Mouse (Mus musculus): ENCODE data around the gene Tmem136. TPM values are rescaled to one million over a fixed set of nuclear protein-coding genes. Genes with fewer than 3 reads are reported as not detected.

The Tmem136 gene
- total and polyA plus RNA-seq, 3 experiments: 0.62 to 2.0 TPM; not detected in 1

DNA sequence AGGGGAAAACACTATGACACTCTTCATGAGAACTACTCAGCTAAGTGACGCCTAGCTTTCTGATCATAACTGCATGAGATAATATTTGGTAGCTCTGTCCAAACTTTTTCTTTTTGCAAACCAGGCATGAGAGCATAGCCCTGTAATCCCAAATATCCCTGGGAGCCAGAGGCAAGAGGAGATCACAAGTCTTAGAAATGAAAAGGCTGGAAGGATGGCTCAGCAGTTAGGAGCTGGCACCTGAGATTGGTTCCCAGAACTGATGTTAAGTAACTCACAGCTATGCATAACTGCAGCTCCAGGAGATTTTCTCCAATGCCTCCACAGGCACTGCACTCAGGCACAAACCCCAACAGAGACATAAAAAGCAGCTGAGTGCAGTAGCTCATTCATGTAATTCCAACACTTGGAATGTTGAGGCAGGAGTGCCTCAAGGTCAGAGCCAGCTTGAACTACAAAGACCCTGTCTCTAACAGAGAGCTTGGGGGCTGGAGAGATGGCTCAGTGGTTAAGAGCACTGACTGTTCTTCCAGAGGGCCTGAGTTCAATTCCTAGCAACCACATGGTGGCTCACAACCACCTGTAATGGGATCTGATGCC, 30.6 kb downstream of the Tmem136 start:
- Histone ChIP-seq H3K4me3 (ENCODE audit: control insufficient read depth in 1 of 2, insufficient read depth in 1 of 2, low read depth in 2 of 2, low read length in 2 of 2) (no peak overlapping the region), H3K4me1 (ENCODE audit: control insufficient read depth in 1 of 2, insufficient read depth in 2 of 2, low read length in 2 of 2) (peaks cover 5 to 7% of the 10 kb centered on the region in 2 experiments), H3K27ac (ENCODE audit: control insufficient read depth, low read depth, low read length) (no peak overlapping the region), H3K27me3 (ENCODE audit: control insufficient read depth in 1 of 2, insufficient read depth in 2 of 2, low read length in 2 of 2) (no peaks in the 10 kb centered on the region), H3K79me2 (ENCODE audit: control insufficient read depth, insufficient read depth, low read length, poor library complexity) (peaks cover 17% of the 10 kb centered on the region), H3K9ac (ENCODE audit: control insufficient read depth, low read depth, low read length, poor library complexity, severe bottlenecking) (no peak overlapping the region), H3K36me3 (ENCODE audit: control insufficient read depth in 1 of 2, insufficient read depth in 2 of 2, low read length in 2 of 2) (peaks cover 0 to 5% of the 10 kb centered on the region in 2 experiments; a peak in 3 of 4 replicates), H3K9me3 (replicated peaks; ENCODE audit: insufficient read depth, low read length) (no peaks in the 10 kb centered on the region)
- TF ChIP-seq E2F4 (IDR thresholded peaks at IDR 0.05; ENCODE audit: borderline replicate concordance, low read depth, low read length): no peak
- no peak for TF ChIP-seq MEF2A (IDR thresholded peaks at IDR 0.05; ENCODE audit: extremely low read depth, insufficient replicate concordance, low read depth, low read length, poor library complexity, severe bottlenecking)
- no peak for TF ChIP-seq MYC (IDR thresholded peaks at IDR 0.05; ENCODE audit: low read depth, low read length)
- TF ChIP-seq USF1 (IDR thresholded peaks at IDR 0.05; ENCODE audit: low read depth, low read length): no peak
- TF ChIP-seq TBP (IDR thresholded peaks at IDR 0.05; ENCODE audit: low read depth, low read length): no peak
- no peak for TF ChIP-seq POLR2AphosphoS2 (IDR thresholded peaks at IDR 0.05; ENCODE audit: low read length)
- TF ChIP-seq CHD2 (IDR thresholded peaks at IDR 0.05; ENCODE audit: low read length): no peak
- no peak for TF ChIP-seq SMC3 (IDR thresholded peaks at IDR 0.05; ENCODE audit: low read depth, low read length)
- TF ChIP-seq ZKSCAN1 (IDR thresholded peaks at IDR 0.05; ENCODE audit: low read depth, low read length): no peak
- TF ChIP-seq MAX (IDR thresholded peaks at IDR 0.05; ENCODE audit: low read length): no peak
- no peak for TF ChIP-seq USF2 (IDR thresholded peaks at IDR 0.05; ENCODE audit: borderline replicate concordance in 1 of 2, insufficient read depth in 1 of 2, low read depth in 1 of 2, low read length in 2 of 2)
- TF ChIP-seq POLR2AphosphoS5 (IDR thresholded peaks at IDR 0.05; ENCODE audit: borderline replicate concordance, low read depth, low read length): no peak
- DNase-seq (ENCODE audit: low read depth, low spot score): no peak

DNA sequence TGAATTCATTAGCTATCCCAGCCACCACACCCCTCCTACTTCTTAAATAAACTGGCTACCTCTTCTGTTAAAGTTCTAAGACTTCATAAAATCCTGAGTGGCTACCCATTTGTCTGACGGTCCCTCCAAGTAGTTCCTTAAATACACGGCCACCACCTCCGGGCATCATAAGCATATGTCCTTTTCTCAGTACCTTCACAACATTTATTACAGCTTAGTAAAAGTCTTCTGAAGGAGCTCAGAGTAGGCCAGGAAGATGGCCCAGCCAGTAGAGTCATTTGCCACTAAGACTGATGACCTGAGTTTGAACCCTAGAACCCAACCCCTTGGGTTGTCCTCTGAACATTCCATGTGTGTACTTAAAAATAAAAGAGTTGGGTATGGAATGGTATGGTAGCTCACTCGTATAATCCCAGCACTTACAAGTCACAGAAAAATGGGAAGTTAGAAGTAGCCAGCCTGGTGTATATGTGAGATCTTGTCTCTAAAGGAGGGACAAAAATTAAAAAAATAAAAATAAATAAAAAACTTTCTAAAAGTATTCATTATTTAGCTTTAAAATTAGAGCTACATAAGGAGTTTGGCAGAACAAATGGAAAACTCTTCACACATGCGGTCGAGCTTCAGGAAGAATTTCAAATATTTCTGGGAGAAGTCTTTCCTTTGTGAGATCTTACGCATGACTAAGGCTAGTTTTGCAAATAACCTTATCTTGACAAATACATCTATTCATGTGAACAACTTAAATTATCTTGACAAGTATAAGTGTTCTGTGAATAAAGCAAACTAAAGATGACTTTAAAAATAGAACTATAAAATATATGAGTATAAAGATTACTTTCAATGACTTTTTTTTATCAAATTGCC, 31.6 kb downstream of the Tmem136 start:
- Histone ChIP-seq H3K27ac (ENCODE audit: control insufficient read depth, low read depth, low read length) (no peak overlapping the region), H3K9me3 (replicated peaks; ENCODE audit: insufficient read depth, low read length) (no peaks in the 10 kb centered on the region), H3K4me3 (ENCODE audit: control insufficient read depth in 1 of 2, insufficient read depth in 1 of 2, low read depth in 2 of 2, low read length in 2 of 2) (no peak overlapping the region), H3K79me2 (ENCODE audit: control insufficient read depth, insufficient read depth, low read length, poor library complexity) (peaks cover 15% of the 10 kb centered on the region), H3K4me1 (ENCODE audit: control insufficient read depth in 1 of 2, insufficient read depth in 2 of 2, low read length in 2 of 2) (peaks cover 5 to 13% of the 10 kb centered on the region in 2 experiments), H3K27me3 (ENCODE audit: control insufficient read depth in 1 of 2, insufficient read depth in 2 of 2, low read length in 2 of 2) (no peaks in the 10 kb centered on the region), H3K9ac (ENCODE audit: control insufficient read depth, low read depth, low read length, poor library complexity, severe bottlenecking) (no peak overlapping the region), H3K36me3 (ENCODE audit: control insufficient read depth in 1 of 2, insufficient read depth in 2 of 2, low read length in 2 of 2) (peaks cover 0 to 10% of the 10 kb centered on the region in 2 experiments; a peak in 3 of 4 replicates)
- DNase-seq (ENCODE audit: low read depth, low spot score): peak; percentile 20
- TF ChIP-seq MAZ (IDR thresholded peaks at IDR 0.05; ENCODE audit: low read depth, low read length): no peak
- no peak for TF ChIP-seq ELF1 (IDR thresholded peaks at IDR 0.05; ENCODE audit: low read depth, low read length)
- no peak for TF ChIP-seq POLR2AphosphoS2 (IDR thresholded peaks at IDR 0.05; ENCODE audit: low read length)
- TF ChIP-seq NELFE (IDR thresholded peaks at IDR 0.05; ENCODE audit: low read depth, low read length): no peak
- no peak for TF ChIP-seq MXI1 (IDR thresholded peaks at IDR 0.05; ENCODE audit: low read depth, low read length)
- no peak for TF ChIP-seq MAFK (IDR thresholded peaks at IDR 0.05; ENCODE audit: borderline replicate concordance, low read depth, low read length)
